Mouse (Mus musculus): ENCODE data around the gene Tmem176a.

DNA sequence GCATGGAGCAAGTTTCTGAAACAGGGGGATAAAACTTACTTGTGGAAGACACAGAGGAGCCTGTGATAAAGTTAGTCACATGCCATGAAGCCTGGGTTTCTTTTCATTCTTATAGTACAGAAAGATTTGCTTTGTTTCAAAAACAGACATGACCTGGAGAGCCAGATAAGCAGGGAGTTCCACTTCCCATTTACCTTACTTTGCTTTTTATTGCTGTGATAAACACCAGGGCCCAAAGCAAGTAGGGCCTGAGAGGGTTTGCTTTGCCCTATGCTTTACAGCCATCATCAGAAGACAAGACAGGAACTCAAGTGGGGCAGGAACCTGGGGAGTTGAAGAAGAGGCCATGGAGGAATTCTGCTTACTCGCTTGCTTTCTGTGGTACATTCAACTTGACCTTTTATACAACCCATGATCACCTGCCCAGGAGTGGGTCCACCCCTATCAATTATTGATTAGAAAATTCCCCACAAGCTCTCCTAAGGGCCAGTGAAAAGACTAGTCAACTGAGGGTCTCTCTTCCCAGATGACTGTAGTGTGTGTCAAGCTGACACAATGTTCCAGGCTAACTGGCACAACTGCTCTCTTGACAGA is 24.5 kb downstream of the Tmem176a start:
- no peak for TF ChIP-seq CTCF (IDR thresholded peaks at IDR 0.05; ENCODE audit: control insufficient read depth, insufficient read depth, insufficient read length)
- no peak for TF ChIP-seq USF1 (IDR thresholded peaks at IDR 0.05; ENCODE audit: low read depth)
- TF ChIP-seq MAX (IDR thresholded peaks at IDR 0.05): no peak
- TF ChIP-seq MYOD1 (IDR thresholded peaks at IDR 0.05; ENCODE audit: control insufficient read depth, insufficient read length, low read depth): no peak
- no peak for TF ChIP-seq CEBPB (IDR thresholded peaks at IDR 0.05; ENCODE audit: low read depth)
